Mouse (Mus musculus) heart, postnatal 10 days (tissue): Measurements from ENCODE around the gene Ptgis. TPM values are rescaled to one million over a fixed set of nuclear protein-coding genes. Genes with fewer than 3 reads are reported as not detected.
A peak's percentile ranks its signal among the peaks of the same experiment; 100 is the strongest.

Source experiments
- DNase-seq, 2 experiments: peaks; one replicate each; pipeline ENCODE4 v3.0.0; 2021
- intact Hi-C: fragments of 180-260 bp; cut with DNase I; formaldehyde crosslinking; loops from one replicate; pipeline ENCODE4 v1.15.1; 2025
- total RNA-seq, 2 experiments: library from RNA; stranded (reverse); gene quantifications; 2 replicates each; pipeline ENCODE4 v1.2.3; 2021

Ptgis gene
- 10 to 100 TPM; 35.8 to 39.7 TPM for total RNA-seq

DNA sequence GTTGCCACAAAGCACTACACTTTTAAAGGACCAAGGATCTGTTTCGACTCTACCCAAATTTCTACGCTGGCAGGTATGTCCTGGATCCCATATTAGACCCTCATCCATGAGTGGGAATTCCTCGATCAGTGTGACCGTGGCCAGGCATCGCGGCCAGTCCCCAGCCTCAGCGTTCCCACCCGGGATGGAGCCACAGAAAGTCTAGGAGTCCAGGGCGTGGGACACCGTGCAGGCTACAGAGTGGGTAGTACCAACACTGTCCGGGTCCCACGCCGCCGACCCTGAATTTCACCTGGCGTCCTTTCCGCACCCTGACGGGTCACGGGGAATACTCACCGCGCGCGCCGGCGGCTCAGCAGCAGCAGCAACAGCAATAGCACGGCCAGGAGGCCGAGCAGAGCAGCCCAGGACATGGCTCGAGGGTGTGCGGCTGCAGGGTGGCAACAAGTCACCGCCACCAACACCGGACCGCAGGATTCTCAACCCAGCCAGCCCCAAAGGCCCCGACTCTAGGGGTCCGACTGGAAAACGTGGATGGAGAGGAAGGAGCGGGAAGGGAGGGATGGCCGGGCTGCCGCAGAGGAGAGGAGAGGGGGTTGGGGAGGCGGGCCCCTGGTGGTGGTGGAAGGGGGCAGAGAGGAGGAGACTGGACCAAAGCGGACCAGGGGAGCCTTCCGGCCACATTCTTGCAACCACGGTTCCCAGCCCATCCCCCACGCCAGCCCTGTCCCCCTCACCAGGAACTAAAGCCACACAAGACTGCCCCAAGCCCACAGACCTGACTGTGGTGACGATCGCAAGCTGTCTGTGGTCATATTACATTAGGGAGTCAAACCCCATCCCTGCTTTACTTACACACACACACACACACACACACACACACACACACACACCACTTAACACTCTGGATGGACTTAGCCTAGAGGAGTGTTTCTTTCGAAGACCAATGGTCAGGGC, at the start of gene Ptgis:
TSS of gene Ptgis (minus strand) at position 597 of the 957 bp plus-strand sequence.
- DNase-seq: peak; percentile 60 to 65
- intact Hi-C loops: no loop called here

DNA sequence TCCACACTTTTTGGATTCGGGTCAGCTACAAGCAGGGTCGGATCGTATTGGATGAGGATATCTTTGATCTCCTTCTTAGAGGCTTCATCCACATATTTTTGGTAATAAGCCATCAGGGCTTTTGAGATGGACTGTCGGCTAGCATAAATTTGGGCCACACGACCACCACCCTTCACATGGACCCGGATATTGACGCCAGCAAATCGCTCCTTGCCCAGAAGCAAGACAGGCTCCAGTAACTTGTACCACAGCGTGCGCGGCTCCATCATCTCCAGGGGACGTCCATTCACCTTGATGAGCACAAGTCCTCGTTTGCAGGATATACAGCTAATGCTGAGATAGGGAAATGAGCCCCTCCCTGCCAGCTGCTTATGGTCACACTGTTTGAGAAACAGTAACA, 41.1 kb upstream of the Ptgis start:
- intact Hi-C loops: loop anchor here (1.0 to 2.0 kb wide), 2 partner anchors 11 to 141 kb away; no protein-coding TSS in a partner anchor
- peak; percentile 0 to 2 for DNase-seq

DNA sequence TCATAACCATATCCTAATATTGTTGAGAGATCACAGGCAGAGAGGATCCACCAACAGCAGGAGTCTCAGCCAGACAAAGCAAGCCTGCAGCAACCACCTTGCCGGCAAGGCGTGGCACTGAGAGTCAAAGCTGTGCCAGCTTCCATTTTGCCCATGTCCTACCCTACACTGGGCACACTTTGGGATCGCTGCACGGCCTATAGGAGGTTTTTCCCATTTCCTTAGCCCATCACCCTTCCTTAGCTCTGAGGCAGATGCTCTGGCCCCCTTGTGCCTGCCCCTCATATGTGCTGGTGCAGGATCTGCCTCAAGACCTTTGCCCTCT, 40.5 kb upstream of the Ptgis start:
- intact Hi-C loops: loop anchor here (1.0 to 2.0 kb wide), 4 partner anchors 11 to 182 kb away; no protein-coding TSS in a partner anchor
- no peak for DNase-seq

DNA sequence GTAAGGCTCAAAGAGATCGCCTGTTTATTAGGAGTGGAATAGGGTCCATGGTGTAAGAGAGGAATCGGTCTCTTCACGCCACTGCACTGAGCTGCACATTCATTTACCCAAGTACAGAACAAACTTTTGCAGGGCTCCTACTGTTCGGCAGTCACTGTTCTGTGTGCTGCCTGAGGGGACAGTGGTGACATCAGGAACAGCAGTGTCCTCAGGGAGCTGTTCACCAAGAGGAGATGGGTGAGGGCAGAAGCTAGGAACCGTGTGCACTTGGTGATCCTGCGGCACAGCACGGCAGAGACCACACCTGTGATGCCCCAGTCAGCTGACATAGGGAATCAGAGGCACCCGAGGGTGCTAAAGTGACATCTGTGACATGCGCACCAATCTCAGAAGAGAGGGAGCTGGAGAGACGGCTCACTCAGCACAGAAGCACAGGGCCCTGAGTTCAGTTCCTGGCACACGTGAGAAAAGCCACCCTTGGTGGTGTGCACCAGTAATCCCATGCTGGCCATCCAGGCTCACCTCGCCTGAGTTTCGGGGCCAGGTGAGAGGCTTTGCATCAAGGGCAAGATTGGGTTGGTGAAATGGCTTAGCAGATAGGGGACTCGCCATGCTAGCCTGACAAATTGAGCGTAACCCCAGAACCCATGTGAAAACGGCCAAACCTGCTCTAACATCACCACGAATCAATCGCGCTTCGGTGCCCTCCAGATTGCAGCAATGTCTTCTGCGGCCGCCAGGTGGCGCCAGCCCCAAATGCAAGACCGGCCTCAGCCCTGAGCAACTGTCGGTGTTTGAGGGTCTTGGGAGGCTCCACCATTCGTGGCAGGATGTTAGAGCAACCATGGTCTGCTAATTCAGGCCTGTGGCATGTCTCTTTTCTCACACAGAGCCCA, 39.9 kb upstream of the Ptgis start:
- intact Hi-C loops: loop anchor here (1.0 to 2.0 kb wide), 3 partner anchors 137 to 183 kb away; no protein-coding TSS in a partner anchor
- DNase-seq: peak; percentile 79 to 87

DNA sequence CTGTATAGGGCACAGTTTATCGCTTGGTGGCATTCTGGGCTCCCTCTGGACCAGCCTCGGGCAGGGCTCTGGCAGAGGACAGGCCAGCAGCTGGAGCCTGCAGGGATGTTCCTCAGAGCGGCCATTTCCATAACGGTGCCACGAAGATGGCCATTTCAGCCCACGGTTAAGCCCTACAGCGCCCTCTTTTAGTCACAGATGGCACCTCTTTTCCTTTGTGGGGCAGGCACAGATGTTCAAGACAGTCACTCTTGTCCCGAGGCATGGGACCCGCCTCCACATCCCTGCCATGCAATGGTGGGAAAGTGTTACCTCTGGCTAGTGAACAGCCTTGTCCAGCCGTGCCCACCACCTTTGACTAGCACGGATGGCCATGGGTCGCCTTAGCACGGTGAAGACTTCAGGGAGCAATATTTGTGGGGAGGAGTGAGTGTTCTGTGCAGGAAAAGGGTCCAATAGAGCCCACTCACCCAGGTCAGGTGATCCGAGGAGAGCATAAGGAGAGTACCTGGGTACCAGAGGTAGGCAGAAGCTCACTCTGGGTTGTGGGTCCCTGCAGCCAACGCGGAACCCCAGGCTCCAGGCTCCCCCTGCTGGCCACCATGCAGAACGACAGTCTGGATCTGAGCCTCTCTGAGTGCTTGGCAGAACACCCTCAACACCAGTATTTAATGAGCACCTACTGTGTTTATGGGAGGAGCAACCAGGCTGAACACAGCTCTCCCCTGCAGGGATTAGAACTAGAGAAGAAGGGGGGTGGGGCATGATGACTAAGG, 38.5 kb upstream of the Ptgis start:
- intact Hi-C loops: loop anchor here (1.0 kb wide), 2 partner anchors 57 to 207 kb away; no protein-coding TSS in a partner anchor
- peak; percentile 77 to 80 for DNase-seq

DNA sequence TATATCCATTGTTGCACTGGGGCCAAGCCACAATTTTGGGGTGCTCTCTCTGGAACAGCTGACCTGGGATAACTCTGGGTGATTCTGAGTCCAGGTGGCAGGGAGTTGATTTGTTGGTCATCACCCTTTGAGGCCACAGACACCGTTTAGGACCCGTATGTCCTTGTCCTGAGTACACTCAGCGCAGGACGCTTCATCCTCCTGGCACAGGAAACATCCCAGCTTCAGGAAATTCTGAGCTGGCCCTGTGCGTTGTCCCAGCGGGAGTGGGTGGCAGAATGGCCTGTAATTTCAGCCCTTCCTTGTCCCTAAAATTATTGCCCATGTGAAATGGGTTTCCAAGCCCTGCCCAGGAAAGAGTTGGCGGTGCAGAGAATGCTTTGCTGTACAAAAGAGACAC, 37.6 kb upstream of the Ptgis start:
- DNase-seq: peak; percentile 0 to 3
- intact Hi-C loops: no loop called here

DNA sequence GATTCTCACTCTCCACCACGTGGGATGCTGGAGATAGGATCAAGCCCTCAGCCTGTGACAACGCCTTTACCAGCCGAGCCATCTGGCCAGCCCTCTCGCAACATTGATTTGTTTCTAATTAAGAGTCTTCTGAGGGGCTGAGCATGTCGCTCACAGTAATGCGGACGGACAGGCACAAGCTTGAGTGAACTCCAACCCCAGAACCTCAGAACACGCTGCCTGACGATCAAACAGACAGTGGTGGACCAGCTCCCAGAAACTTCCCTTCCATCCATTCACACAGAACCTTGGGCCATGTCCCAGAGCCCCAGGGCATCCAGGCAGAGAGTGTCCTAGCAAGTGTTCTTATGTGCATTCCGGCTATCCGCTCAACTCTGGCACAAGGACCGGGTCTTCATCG, 36.6 kb upstream of the Ptgis start:
- intact Hi-C loops: no loop called here
- peak in 1 of 2 experiments; percentile 0 for DNase-seq

DNA sequence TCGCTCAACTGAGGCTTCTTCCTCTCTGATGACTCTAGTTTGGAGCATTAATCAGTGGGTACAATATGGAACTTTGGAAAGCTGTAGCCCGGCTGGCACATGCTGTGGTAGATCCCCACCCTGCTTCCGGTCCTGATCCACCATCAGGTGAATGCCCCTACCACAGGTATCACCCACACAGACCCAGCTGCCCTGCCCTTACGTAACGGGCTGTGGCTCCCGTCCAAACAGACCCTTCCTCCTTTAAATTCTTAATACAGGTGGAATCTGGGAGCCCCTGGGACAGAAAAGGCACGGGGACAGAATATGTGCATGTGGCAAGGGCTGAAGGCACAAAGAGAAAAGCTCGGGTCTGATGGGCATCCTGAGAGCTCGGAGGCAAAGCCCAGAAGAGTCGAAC, 35.5 kb upstream of the Ptgis start:
- peak in 1 of 2 experiments; percentile 1 for DNase-seq

DNA sequence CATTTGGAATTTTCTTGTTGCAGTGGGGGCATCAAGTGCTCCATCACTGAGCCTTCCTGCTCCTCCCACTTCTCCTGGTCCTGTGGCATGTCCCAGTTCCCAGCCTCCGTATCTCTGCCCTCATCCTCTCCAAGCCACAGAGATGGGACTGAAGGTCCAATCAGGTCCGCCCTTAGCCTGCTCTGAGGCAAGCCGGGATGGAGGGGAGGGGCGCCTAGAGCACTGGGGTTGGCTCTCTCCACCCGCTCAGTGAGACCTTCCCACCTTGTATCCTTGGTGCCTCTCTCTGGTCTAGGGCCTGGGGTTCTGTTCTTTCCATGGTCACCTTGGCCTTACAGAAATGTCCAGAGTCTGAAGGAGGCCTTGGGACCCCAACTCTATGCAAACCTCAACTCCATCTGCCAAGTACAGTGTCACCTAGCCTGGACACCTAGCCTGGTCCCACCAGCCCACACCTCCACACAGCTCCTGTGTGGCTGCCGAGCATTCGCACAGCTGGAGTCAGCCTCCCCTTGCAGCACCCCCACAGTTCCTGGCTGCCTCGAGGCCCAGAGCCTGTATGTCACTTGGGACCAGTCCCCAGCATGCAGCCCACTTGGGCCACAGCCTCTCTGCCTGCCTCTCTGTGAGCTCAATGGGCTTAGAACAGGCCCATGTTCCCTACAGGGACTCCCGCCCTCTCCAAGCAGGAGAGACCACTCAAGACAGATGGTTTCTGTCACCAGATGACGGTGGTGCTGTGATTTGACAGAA, 34.5 kb upstream of the Ptgis start:
- intact Hi-C loops: no loop called here
- DNase-seq: peak; percentile 1 to 2

More for the DNA sequence above, 35.5 kb upstream of the Ptgis start:
- intact Hi-C loops: no loop called here

DNA sequence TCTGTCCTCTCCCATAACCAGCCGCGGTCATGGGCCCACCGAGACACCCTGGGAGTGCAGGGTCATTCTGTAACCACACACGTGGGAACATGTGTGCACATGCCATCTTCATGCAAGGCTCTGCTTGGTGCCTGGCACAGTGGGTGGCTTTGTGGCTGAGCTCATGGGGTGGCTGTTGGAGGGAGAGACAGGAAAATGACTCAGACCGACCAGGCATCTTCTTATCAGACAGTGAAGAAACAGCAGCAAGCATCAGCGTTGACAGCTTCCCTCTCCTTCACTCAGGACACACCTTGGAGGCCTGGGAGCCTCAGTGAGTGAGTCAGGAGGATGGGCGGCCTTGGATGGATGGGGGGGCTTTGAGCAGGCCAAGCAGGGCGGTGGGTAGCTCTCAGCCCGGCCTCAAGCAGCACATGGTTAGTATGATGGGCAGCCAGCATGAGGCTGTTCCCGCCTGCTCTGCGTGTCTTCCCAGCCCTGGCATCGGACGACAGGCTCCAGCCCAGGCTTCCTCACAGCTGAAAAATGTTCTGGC, 32.9 kb upstream of the Ptgis start:
- intact Hi-C loops: no loop called here
- DNase-seq: peak; percentile 15 to 30

DNA sequence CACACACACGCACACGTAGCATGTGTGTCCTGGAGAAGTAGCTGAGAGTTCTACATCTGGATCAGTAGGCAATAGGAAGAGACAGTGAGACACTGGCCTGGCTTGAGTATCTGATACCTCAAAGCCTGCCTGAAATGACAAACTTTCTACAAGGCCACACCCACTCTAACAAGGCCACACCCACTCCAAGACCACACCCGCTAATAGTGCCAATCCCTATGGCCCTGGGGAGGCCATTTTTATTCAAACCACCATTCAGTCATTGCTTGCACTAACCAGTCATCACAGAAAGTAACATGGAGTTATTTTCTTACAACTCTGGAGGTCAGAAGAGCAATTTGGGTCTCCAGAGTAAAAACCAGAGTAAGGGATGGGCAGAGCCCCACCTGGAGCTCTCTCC, 32.3 kb upstream of the Ptgis start:
- intact Hi-C loops: no loop called here
- DNase-seq: peak; percentile 1 to 5

DNA sequence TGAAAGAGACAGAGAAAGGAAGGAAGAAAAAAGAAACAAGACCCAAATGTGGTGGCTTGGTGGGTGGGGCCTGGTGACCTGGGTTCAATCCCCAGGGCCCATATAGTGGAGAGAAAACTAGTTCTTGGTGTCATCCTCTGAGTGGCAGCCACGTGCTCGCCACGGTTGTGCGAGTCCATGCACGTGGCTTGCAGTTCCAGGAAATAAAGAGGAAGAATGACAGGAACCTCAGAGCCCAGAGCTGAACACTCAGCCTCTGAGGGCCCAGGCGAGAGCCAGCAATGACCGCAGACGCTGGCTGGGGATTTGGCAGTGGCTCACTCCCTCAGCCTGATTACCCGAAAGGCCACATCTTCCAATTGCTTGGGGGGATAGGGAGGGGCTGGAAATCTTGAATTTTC, 30.7 kb upstream of the Ptgis start:
- peak; percentile 74 to 76 for DNase-seq
- intact Hi-C loops: no loop called here

DNA sequence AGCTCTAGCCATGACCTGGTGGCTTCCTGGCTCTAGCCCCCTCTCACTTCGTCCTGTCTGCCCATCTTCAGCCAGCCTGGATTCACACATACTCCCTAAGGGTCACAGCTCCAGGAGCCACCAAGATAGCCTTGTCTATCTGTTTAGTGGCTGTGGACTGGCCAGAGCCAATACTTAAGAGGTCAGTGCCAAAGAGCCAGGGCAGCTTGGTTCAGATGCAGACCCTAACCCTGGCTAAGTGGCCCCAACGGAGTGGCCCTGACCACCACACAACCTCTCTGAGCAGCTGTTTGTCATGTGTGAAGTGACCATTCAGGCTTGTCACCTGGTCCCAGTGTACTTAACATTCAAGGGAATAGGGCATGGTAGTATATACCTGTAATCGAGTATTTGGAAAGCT, 30.1 kb upstream of the Ptgis start:
- intact Hi-C loops: no loop called here
- DNase-seq: peak in 1 of 2 experiments; percentile 0

DNA sequence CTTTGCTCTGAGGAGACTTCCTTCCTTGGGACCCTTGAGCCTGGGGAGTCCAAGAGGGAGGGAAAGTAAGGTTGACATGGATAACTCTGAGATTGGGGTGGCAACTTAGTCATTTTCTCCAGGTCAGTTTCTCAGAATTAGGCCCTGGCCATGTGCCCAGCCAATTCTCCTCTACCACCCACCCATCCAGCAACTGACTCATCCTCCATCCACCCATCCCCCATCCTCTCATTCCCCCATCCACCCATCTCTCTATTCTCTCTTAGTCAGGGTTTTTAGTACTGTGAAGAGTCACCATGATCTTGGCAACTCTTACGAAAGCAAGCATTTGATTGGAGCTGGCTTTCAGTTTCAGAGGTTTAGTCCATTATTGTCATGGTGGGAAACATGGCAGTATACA, 28.3 kb upstream of the Ptgis start:
- peak in 1 of 2 experiments; percentile 0 for DNase-seq
- intact Hi-C loops: no loop called here

DNA sequence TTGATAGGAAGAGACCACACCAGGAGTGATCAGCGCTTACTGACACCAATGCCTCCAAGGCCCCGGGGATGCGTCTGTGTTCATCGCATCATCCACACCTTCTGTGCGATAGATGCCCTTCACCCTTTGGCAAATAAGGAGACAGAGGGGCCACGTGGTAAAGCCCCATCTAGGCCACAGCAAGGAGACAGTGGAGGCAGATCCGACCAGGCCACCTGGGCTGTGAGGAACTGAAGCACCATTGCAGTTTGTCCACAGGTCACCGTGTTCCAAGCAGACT, 27.9 kb upstream of the Ptgis start:
- intact Hi-C loops: no loop called here
- DNase-seq: no peak

DNA sequence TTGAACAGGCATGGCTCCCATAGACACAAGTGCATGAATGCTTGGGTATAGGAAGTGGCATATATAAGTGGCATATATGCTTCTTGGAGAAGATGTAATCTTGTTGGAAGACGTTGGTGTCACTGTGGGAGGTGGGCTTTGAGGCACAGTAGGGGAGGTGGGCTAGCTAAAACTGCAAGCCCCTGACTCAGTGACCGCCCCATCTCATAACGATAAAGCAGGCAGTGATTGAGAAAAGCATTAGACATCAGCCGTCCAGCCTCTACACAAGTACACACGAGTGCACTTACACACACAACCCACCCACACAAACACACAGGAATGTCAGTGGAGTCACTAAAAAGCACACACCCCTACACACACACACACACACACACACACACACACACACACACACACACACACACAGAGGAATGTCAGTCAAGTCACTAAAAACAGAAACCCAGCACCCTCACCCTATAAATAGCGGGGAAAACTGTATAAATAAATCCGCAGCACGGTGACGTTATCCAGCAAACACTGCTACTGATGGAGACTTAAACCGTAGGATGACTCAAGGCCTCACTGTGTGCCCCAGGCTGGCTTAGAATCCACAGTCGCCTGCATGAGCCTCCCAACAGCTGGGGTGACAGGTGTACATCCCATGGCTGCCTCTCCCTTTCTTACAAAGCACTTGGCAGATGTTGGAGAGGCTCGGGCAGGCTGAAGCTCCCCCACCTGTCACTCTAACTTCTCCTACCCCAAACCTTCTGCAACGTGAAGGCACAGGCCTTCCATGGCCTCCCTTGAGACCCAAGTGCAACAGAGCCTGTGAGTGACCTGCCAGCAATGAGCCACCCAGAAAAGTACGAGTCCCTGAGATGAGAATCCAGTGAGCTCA, 27.4 kb upstream of the Ptgis start:
- intact Hi-C loops: no loop called here
- DNase-seq: peak; percentile 33 to 45

DNA sequence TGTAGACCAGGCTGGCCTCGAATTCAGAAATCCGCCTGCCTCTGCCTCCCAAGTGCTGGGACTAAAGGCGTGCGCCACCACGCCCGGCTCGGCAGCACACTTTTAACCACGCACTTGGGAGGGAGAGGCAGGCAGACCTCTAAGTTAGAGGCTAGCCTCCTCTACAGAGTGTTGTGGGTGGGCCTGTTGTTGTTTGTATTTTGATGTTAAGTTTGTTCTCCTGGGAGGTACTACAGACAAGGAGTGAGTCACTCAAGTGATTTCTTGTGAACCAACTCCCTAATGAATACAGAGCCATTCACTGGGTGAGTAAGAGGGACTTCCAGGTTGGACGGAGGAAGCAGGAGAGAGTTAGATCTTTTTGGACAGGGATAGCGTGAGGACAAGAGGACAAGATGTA, 25.8 kb upstream of the Ptgis start:
- no peak for DNase-seq

DNA sequence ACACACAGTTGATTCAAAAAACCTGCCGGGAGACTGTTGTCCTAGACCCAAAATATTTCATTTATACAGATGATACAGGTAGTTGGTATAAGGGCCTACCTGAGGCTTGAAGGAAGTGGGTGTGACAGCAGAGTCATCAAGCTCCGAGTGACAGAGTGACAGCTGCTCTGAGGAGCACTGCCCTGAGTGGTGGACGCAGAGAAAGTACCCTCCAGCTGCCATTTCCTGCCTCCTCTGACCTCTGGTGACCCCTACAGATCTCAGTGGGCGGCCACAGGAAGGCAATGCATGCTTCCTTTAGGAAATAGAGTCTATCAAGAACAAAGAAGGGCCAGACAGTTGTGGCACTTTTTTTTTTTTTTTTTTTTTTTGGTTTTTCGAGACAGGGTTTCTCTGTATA, 25.4 kb upstream of the Ptgis start:
- intact Hi-C loops: no loop called here

More for the DNA sequence above, 25.8 kb upstream of the Ptgis start:
- intact Hi-C loops: no loop called here

DNA sequence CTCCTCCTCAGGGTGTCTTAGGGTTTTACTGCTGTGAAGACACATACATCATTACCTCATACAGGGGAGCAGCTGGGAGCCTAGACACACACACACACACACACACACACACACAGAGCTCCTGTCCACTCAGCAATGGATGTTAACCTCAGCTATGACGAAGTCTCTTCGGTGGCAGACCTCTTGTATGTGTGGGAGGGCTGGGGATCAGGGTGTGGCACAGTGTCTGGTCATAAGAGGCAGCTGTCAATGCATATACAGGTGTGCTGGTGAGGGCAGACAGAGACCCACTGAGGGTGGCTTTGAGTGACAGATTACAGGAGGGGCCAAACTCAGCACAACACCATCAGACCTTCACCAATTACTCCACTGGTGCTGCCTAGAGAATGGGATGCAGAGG, 24.6 kb upstream of the Ptgis start:
- DNase-seq: peak; percentile 1 to 4
- intact Hi-C loops: no loop called here

More for the DNA sequence above, 25.4 kb upstream of the Ptgis start:
- DNase-seq: peak; percentile 0 to 3
